Comparison of ENCODE assay signal across 10 mouse cellular contexts in the genomic region with DNA sequence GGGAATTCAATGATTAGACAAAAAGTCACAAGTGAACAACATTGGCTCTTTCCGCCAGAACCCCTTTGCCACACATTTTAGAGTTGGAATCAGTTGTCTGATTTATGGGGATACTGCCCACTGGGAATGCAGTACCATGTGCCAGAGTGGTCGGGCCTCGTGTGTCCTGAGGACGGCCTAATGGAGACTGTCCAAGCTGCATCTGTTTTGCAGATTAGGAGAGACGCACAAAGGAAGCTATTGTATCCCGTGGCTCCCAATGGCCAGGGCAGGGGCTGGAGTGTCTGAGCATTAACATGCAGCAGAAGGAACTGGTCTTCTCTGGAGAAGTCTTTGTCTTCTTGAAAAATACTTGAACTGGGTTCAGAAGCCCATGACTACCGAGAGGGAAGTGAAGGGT.
DNase-seq lines count a peak whose midpoint lies in the region; ATAC-seq and TF ChIP-seq lines count a peak whose summit lies in the region.
"Had no signal": no experiment of that assay in that cellular context is flagged by ENCODE, and none has a peak within 500 bp of the region (broad histone marks: within the 10 kb centered on the region; RNA-seq: fewer than 3 reads in every experiment).

No protein-coding gene starts in this region.

- WGBS in forebrain, postnatal 0 days, result 45% methylated on average over 7 of the region's 7 CpGs
- 61% methylated on average over 7 of the region's 7 CpGs for WGBS in forebrain, embryonic 12.5 days
- 40% methylated on average over 7 of the region's 7 CpGs for WGBS in midbrain, embryonic 16.5 days

- no peak overlapping the region for H3K4me3 ChIP-seq in forebrain, postnatal 0 days (ENCODE audit: low read depth, low read length)
- no peak overlapping the region for H3K4me3 ChIP-seq in forebrain, embryonic 12.5 days (replicated peaks)
- H3K4me3 ChIP-seq in midbrain, embryonic 16.5 days (ENCODE audit: low read depth, low read length), result no peak overlapping the region

- peaks cover 4% of the 10 kb centered on the region; the same call in 1 of the 2 replicates for H3K4me1 ChIP-seq in forebrain, postnatal 0 days (ENCODE audit: insufficient read depth)
- no peaks in the 10 kb centered on the region for H3K4me1 ChIP-seq in forebrain, embryonic 12.5 days
- H3K4me1 ChIP-seq in midbrain, embryonic 16.5 days (ENCODE audit: control insufficient read depth, insufficient read depth, low read length), result 0 out of 2 replicates have a peak, but pooled peaks cover 4% of the 10 kb centered on the region

- H3K36me3 ChIP-seq in forebrain, postnatal 0 days (ENCODE audit: insufficient read depth), result no peaks in the 10 kb centered on the region
- H3K36me3 ChIP-seq in forebrain, embryonic 12.5 days (replicated peaks), result no peaks in the 10 kb centered on the region
- no peaks in the 10 kb centered on the region for H3K36me3 ChIP-seq in midbrain, embryonic 16.5 days (ENCODE audit: control insufficient read depth, insufficient read depth, low read length)

- no peak overlapping the region for H3K4me2 ChIP-seq in forebrain, postnatal 0 days (ENCODE audit: low read depth)
- no peak overlapping the region for H3K4me2 ChIP-seq in forebrain, embryonic 12.5 days
- no peak overlapping the region for H3K4me2 ChIP-seq in midbrain, embryonic 16.5 days (ENCODE audit: low read length)

- peak; percentile 56 for ATAC-seq in forebrain, postnatal 0 days
- no peak for ATAC-seq in forebrain, embryonic 12.5 days (ENCODE audit: low FRiP score)
- peak; percentile 80 for ATAC-seq in midbrain, embryonic 16.5 days
- no peak for ATAC-seq in megakaryocyte, adult 5-6 weeks (ENCODE audit: poor library complexity, severe bottlenecking)
- ATAC-seq: intestine, embryonic 16.5 days had no signal

- H3K27me3 ChIP-seq in forebrain, postnatal 0 days (ENCODE audit: insufficient read depth, low read length), result no peaks in the 10 kb centered on the region
- no peaks in the 10 kb centered on the region for H3K27me3 ChIP-seq in forebrain, embryonic 12.5 days
- no peaks in the 10 kb centered on the region for H3K27me3 ChIP-seq in midbrain, embryonic 16.5 days (ENCODE audit: control insufficient read depth, insufficient read depth, low read depth, low read length)

- H3K9ac ChIP-seq in forebrain, postnatal 0 days, result no peak overlapping the region
- no peak overlapping the region for H3K9ac ChIP-seq in forebrain, embryonic 12.5 days
- H3K9ac ChIP-seq in midbrain, embryonic 16.5 days (ENCODE audit: low read depth, low read length), result no peak overlapping the region

- no peak for TF ChIP-seq CTCF in forebrain, postnatal 0 days (IDR thresholded peaks at IDR 0.05; ENCODE audit: low read depth)

- DNase-seq in forebrain, postnatal 0 days, result no peak
- peak; percentile 30 for DNase-seq in retina, postnatal 1 day
- no peak for DNase-seq in retina, embryonic 14.5 days (ENCODE audit: low spot score)
- peak; percentile 57 for DNase-seq in gastrocnemius, postnatal 14 days
- no peak for DNase-seq in thymus, postnatal 10 days (ENCODE audit: low spot score in 2 of 2)
- DNase-seq: lung, postnatal 14 days had no signal

- intact Hi-C loops in gastrocnemius, postnatal 14 days (cut with DNase I; ENCODE audit: low total_unique reads), result no loop called here

- no peak overlapping the region for H3K27ac ChIP-seq in forebrain, postnatal 0 days (ENCODE audit: low read depth, low read length)
- no peak overlapping the region for H3K27ac ChIP-seq in forebrain, embryonic 12.5 days
- H3K27ac ChIP-seq in midbrain, embryonic 16.5 days (ENCODE audit: low read length), result no peak overlapping the region

- H3K9me3 ChIP-seq in forebrain, postnatal 0 days (ENCODE audit: low read length), result no peaks in the 10 kb centered on the region
- no peaks in the 10 kb centered on the region for H3K9me3 ChIP-seq in forebrain, embryonic 12.5 days
- H3K9me3 ChIP-seq in midbrain, embryonic 16.5 days (replicated peaks; ENCODE audit: control insufficient read depth, low read length, poor library complexity, severe bottlenecking), result no peaks in the 10 kb centered on the region

Comparison
In these comparisons a context has a peak if more than half of its experiments do, and no peak if none do; other contexts are left out.
1. ATAC-seq: peak in forebrain, postnatal 0 days (single experiment) and midbrain, embryonic 16.5 days (single experiment); none in forebrain, embryonic 12.5 days (single experiment) and megakaryocyte, adult 5-6 weeks (single experiment).
2. DNase-seq: peak in retina, postnatal 1 day (single experiment) and gastrocnemius, postnatal 14 days (single experiment); none in forebrain, postnatal 0 days (single experiment), retina, embryonic 14.5 days (single experiment) and thymus, postnatal 10 days (0 of 2).